Mouse (Mus musculus): ENCODE measurements around the gene Acot12. TPM values are rescaled to one million over a fixed set of nuclear protein-coding genes. Genes with fewer than 3 reads are reported as not detected.

Gene Acot12
- polyA plus RNA-seq, 1 experiment from 2014 or later = not detected

- H3K9me3 ChIP-seq = no peaks in the 10 kb centered on the region
- no peak overlapping the region for H3K4me2 ChIP-seq (replicated peaks)
- H3K4me1 ChIP-seq = peaks cover 8% of the 10 kb centered on the region; the same call in 1 of the 2 replicates
- H3K27ac ChIP-seq (replicated peaks) = no peak overlapping the region
- H3K36me3 ChIP-seq = no peaks in the 10 kb centered on the region
- H3K4me3 ChIP-seq = no peak overlapping the region
- peaks cover 18% of the 10 kb centered on the region for H3K27me3 ChIP-seq
- ATAC-seq (ENCODE audit: low FRiP score, low read depth) = no peak
- no peak overlapping the region for H3K9ac ChIP-seq (replicated peaks)
- WGBS = 88% methylated on average over 1 of the region's 1 CpGs
These were observed 4.1 kb upstream of the Acot12 start for GRCm38 (mm10) chr13:91737191-91737590.

GRCm38 (mm10) chr13:91740851-91741250 is 461 bp upstream of the Acot12 start:
- ATAC-seq (ENCODE audit: low FRiP score, low read depth) = no peak
- peaks cover 8% of the 10 kb centered on the region; the same call in 1 of the 2 replicates for H3K4me1 ChIP-seq
- H3K9me3 ChIP-seq = no peaks in the 10 kb centered on the region
- no peaks in the 10 kb centered on the region for H3K36me3 ChIP-seq
- peaks cover 21% of the 10 kb centered on the region for H3K27me3 ChIP-seq
- H3K27ac ChIP-seq (replicated peaks) = no peak overlapping the region
- peak overlapping the region; percentile 46 for H3K4me3 ChIP-seq
- WGBS = 70% methylated on average over 6 of the region's 6 CpGs
- peak overlapping the region; percentile 88 for H3K4me2 ChIP-seq (replicated peaks)
- no peak overlapping the region for H3K9ac ChIP-seq (replicated peaks)

GRCm38 (mm10) chr13:91743180-91743579 is 1.9 kb downstream of the Acot12 start:
- Histone ChIP-seq H3K27me3 (peaks cover 21% of the 10 kb centered on the region), H3K36me3 (no peaks in the 10 kb centered on the region), H3K4me3 (no peak overlapping the region), H3K9me3 (no peaks in the 10 kb centered on the region), H3K27ac (replicated peaks) (no peak overlapping the region), H3K4me2 (replicated peaks) (no peak overlapping the region), H3K9ac (replicated peaks) (no peak overlapping the region), H3K4me1 (peaks cover 8% of the 10 kb centered on the region; the same call in 1 of the 2 replicates)
- no peak for ATAC-seq (ENCODE audit: low FRiP score, low read depth)
- 84% methylated on average over 3 of the region's 3 CpGs for WGBS

- H3K27me3 ChIP-seq = peaks cover 11% of the 10 kb centered on the region; the same call in 1 of the 2 replicates
- H3K4me2 ChIP-seq (replicated peaks) = no peak overlapping the region
- 0 out of 2 replicates have a peak, but pooled peaks cover 3% of the 10 kb centered on the region for H3K4me1 ChIP-seq
- H3K27ac ChIP-seq (replicated peaks) = no peak overlapping the region
- ATAC-seq (ENCODE audit: low FRiP score, low read depth) = no peak
- no peaks in the 10 kb centered on the region for H3K9me3 ChIP-seq
- 86% methylated on average over 5 of the region's 5 CpGs for WGBS
- H3K9ac ChIP-seq (replicated peaks) = no peak overlapping the region
- no peak overlapping the region for H3K4me3 ChIP-seq
- no peaks in the 10 kb centered on the region for H3K36me3 ChIP-seq
These were observed 5.2 kb downstream of the Acot12 start for GRCm38 (mm10) chr13:91746470-91746869.

- no peak overlapping the region for H3K9ac ChIP-seq (replicated peaks)
- WGBS = 93% methylated on average over 2 of the region's 2 CpGs
- H3K4me1 ChIP-seq = no peaks in the 10 kb centered on the region
- no peaks in the 10 kb centered on the region for H3K27me3 ChIP-seq
- no peak for ATAC-seq (ENCODE audit: low FRiP score, low read depth)
- no peak overlapping the region for H3K4me3 ChIP-seq
- H3K9me3 ChIP-seq = no peaks in the 10 kb centered on the region
- H3K27ac ChIP-seq (replicated peaks) = no peak overlapping the region
- H3K36me3 ChIP-seq = no peaks in the 10 kb centered on the region
- H3K4me2 ChIP-seq (replicated peaks) = no peak overlapping the region
These were observed 7.1 kb downstream of the Acot12 start for GRCm38 (mm10) chr13:91748401-91748800.

- Histone ChIP-seq H3K27me3 (no peaks in the 10 kb centered on the region), H3K36me3 (no peaks in the 10 kb centered on the region), H3K4me1 (no peaks in the 10 kb centered on the region), H3K4me3 (no peak overlapping the region), H3K27ac (replicated peaks) (no peak overlapping the region), H3K9me3 (no peaks in the 10 kb centered on the region), H3K4me2 (replicated peaks) (no peak overlapping the region), H3K9ac (replicated peaks) (no peak overlapping the region)
- WGBS = 76% methylated on average over 4 of the region's 4 CpGs
- no peak for ATAC-seq (ENCODE audit: low FRiP score, low read depth)
These were observed 8.7 kb downstream of the Acot12 start for GRCm38 (mm10) chr13:91749981-91750380.

GRCm38 (mm10) chr13:91753724-91754123 is 12.4 kb downstream of the Acot12 start:
- Histone ChIP-seq H3K9ac (replicated peaks) (no peak overlapping the region), H3K4me1 (no peaks in the 10 kb centered on the region)
- WGBS = 61% methylated on average over 4 of the region's 4 CpGs

GRCm38 (mm10) chr13:91754762-91755161 is 13.4 kb downstream of the Acot12 start:
- H3K27ac ChIP-seq (replicated peaks) = no peak overlapping the region
- no peak overlapping the region for H3K4me3 ChIP-seq
- H3K27me3 ChIP-seq = no peaks in the 10 kb centered on the region
- H3K9me3 ChIP-seq = no peaks in the 10 kb centered on the region
- H3K4me2 ChIP-seq (replicated peaks) = no peak overlapping the region
- H3K9ac ChIP-seq (replicated peaks) = no peak overlapping the region
- no peaks in the 10 kb centered on the region for H3K4me1 ChIP-seq
- no peak for ATAC-seq (ENCODE audit: low FRiP score, low read depth)
- H3K36me3 ChIP-seq = no peaks in the 10 kb centered on the region

More at GRCm38 (mm10) chr13:91753724-91754123, 12.4 kb downstream of the Acot12 start:
- H3K9me3 ChIP-seq = no peaks in the 10 kb centered on the region
- H3K4me3 ChIP-seq = no peak overlapping the region
- H3K4me2 ChIP-seq (replicated peaks) = no peak overlapping the region
- H3K27ac ChIP-seq (replicated peaks) = no peak overlapping the region
- H3K27me3 ChIP-seq = no peaks in the 10 kb centered on the region
- H3K36me3 ChIP-seq = no peaks in the 10 kb centered on the region
- ATAC-seq (ENCODE audit: low FRiP score, low read depth) = no peak

- Histone ChIP-seq H3K36me3 (no peaks in the 10 kb centered on the region), H3K9ac (replicated peaks) (no peak overlapping the region), H3K27me3 (no peaks in the 10 kb centered on the region), H3K4me1 (no peaks in the 10 kb centered on the region), H3K4me3 (no peak overlapping the region), H3K4me2 (replicated peaks) (no peak overlapping the region), H3K9me3 (no peaks in the 10 kb centered on the region), H3K27ac (replicated peaks) (no peak overlapping the region)
- 90% methylated on average over 4 of the region's 4 CpGs for WGBS
- ATAC-seq (ENCODE audit: low FRiP score, low read depth) = no peak
These were observed 14.9 kb downstream of the Acot12 start for GRCm38 (mm10) chr13:91756230-91756629.

GRCm38 (mm10) chr13:91758316-91759048 is 17.2 kb downstream of the Acot12 start:
- ATAC-seq (ENCODE audit: low FRiP score, low read depth) = no peak
- 85% methylated on average over 7 of the region's 7 CpGs for WGBS

GRCm38 (mm10) chr13:91759791-91760190 is 18.5 kb downstream of the Acot12 start:
- no peaks in the 10 kb centered on the region for H3K36me3 ChIP-seq
- H3K27ac ChIP-seq (replicated peaks) = no peak overlapping the region
- no peaks in the 10 kb centered on the region for H3K27me3 ChIP-seq
- no peak overlapping the region for H3K4me2 ChIP-seq (replicated peaks)
- WGBS = 81% methylated on average over 8 of the region's 8 CpGs
- H3K4me1 ChIP-seq = no peaks in the 10 kb centered on the region
- ATAC-seq (ENCODE audit: low FRiP score, low read depth) = no peak
- no peak overlapping the region for H3K9ac ChIP-seq (replicated peaks)
- no peaks in the 10 kb centered on the region for H3K9me3 ChIP-seq
- H3K4me3 ChIP-seq = no peak overlapping the region

More at GRCm38 (mm10) chr13:91758316-91759048, 17.2 kb downstream of the Acot12 start:
- Histone ChIP-seq H3K4me1 (no peaks in the 10 kb centered on the region), H3K9ac (replicated peaks) (no peak overlapping the region), H3K9me3 (no peaks in the 10 kb centered on the region), H3K36me3 (no peaks in the 10 kb centered on the region), H3K4me3 (no peak overlapping the region), H3K4me2 (replicated peaks) (no peak overlapping the region), H3K27me3 (no peaks in the 10 kb centered on the region), H3K27ac (replicated peaks) (no peak overlapping the region)

GRCm38 (mm10) chr13:91760302-91761050 is 19.2 kb downstream of the Acot12 start:
- Histone ChIP-seq H3K36me3 (no peaks in the 10 kb centered on the region), H3K9me3 (no peaks in the 10 kb centered on the region), H3K4me1 (no peaks in the 10 kb centered on the region), H3K4me3 (no peak overlapping the region), H3K27ac (replicated peaks) (no peak overlapping the region), H3K9ac (replicated peaks) (no peak overlapping the region), H3K4me2 (replicated peaks) (no peak overlapping the region), H3K27me3 (no peaks in the 10 kb centered on the region)
- no peak for ATAC-seq (ENCODE audit: low FRiP score, low read depth)
- 92% methylated on average over 8 of the region's 8 CpGs for WGBS

Data from midbrain, embryonic 12.5 days (tissue).